Mouse (Mus musculus) bone marrow macrophage, adult 2 months (primary cell): ENCODE data around the gene Mmadhc.

Source experiments
- CTCF ChIP-seq: IDR thresholded peaks from 2 replicates; pipeline ENCODE4 v1.5.1; 2012; ENCODE audit warnings: low read depth, mild to moderate bottlenecking, low read length, moderate library complexity
- POLR2A ChIP-seq: IDR thresholded peaks from 2 replicates; pipeline ENCODE4 v1.6.1; 2012; ENCODE audit warnings: mild to moderate bottlenecking, low read depth, low read length, borderline replicate concordance

GRCm38 (mm10) chr2:50268514-50268913 lies 28.1 kb downstream of the Mmadhc start:
- no peak for TF ChIP-seq POLR2A
- no peak for TF ChIP-seq CTCF
